Mouse (Mus musculus): ENCODE results near the gene Sesn1. TPM values are rescaled to one million over a fixed set of nuclear protein-coding genes. Genes with fewer than 3 reads are reported as not detected.

Sesn1 gene
- polyA plus RNA-seq, 1 experiment from 2014 or later: 26.3 TPM

- Histone ChIP-seq H3K4me3 (ENCODE audit: low read depth, low read length) (no peak overlapping the region), H3K9me3 (ENCODE audit: control insufficient read depth, low read length) (no peaks in the 10 kb centered on the region), H3K27ac (ENCODE audit: low read depth, low read length) (no peak overlapping the region), H3K27me3 (ENCODE audit: control insufficient read depth, insufficient read depth, low read length) (no peaks in the 10 kb centered on the region), H3K9ac (ENCODE audit: low read depth, low read length) (no peak overlapping the region), H3K36me3 (ENCODE audit: control insufficient read depth, insufficient read depth, low read length) (peaks cover 4% of the 10 kb centered on the region; the same call in 1 of the 2 replicates), H3K4me1 (replicated peaks; ENCODE audit: control insufficient read depth, insufficient read depth, low read length) (no peaks in the 10 kb centered on the region), H3K4me2 (replicated peaks; ENCODE audit: low read depth, low read length) (no peak overlapping the region)
- DNase-seq (ENCODE audit: low spot score): no peak
- ATAC-seq (ENCODE audit: low FRiP score): no peak
- WGBS: 81% methylated on average over 3 of the region's 3 CpGs
Measured at GRCm38 (mm10) chr10:41804711-41805110, 5.0 kb upstream of the Sesn1 start.

GRCm38 (mm10) chr10:41805729-41806355 is 3.9 kb upstream of the Sesn1 start:
- Histone ChIP-seq H3K27ac (ENCODE audit: low read depth, low read length) (no peak overlapping the region), H3K27me3 (ENCODE audit: control insufficient read depth, insufficient read depth, low read length) (no peaks in the 10 kb centered on the region), H3K4me1 (replicated peaks; ENCODE audit: control insufficient read depth, insufficient read depth, low read length) (no peaks in the 10 kb centered on the region), H3K9ac (ENCODE audit: low read depth, low read length) (no peak overlapping the region), H3K9me3 (ENCODE audit: control insufficient read depth, low read length) (no peaks in the 10 kb centered on the region), H3K36me3 (ENCODE audit: control insufficient read depth, insufficient read depth, low read length) (no peaks in the 10 kb centered on the region), H3K4me3 (ENCODE audit: low read depth, low read length) (no peak overlapping the region), H3K4me2 (replicated peaks; ENCODE audit: low read depth, low read length) (no peak overlapping the region)
- DNase-seq (ENCODE audit: low spot score): no peak
- ATAC-seq (ENCODE audit: low FRiP score): no peak
- 95% methylated on average over 2 of the region's 2 CpGs for WGBS

GRCm38 (mm10) chr10:41809080-41809770 is 510 bp upstream of the Sesn1 start:
- Histone ChIP-seq H3K4me3 (ENCODE audit: low read depth, low read length) (peak overlapping the region; percentile 74), H3K27ac (ENCODE audit: low read depth, low read length) (peak overlapping the region; percentile 91), H3K9me3 (ENCODE audit: control insufficient read depth, low read length) (no peaks in the 10 kb centered on the region), H3K36me3 (ENCODE audit: control insufficient read depth, insufficient read depth, low read length) (no peaks in the 10 kb centered on the region), H3K27me3 (ENCODE audit: control insufficient read depth, insufficient read depth, low read length) (no peaks in the 10 kb centered on the region), H3K4me2 (replicated peaks; ENCODE audit: low read depth, low read length) (peak overlapping the region; percentile 78), H3K4me1 (replicated peaks; ENCODE audit: control insufficient read depth, insufficient read depth, low read length) (peaks cover 3% of the 10 kb centered on the region; the same call in 1 of the 2 replicates), H3K9ac (ENCODE audit: low read depth, low read length) (peak overlapping the region; percentile 78)
- DNase-seq (ENCODE audit: low spot score) (peak; percentile 91), ATAC-seq (ENCODE audit: low FRiP score) (peak; percentile 87)
- WGBS: 4% methylated on average over 25 of the region's 25 CpGs

GRCm38 (mm10) chr10:41810564-41811455 is 1.1 kb downstream of the Sesn1 start:
- Histone ChIP-seq H3K27me3 (ENCODE audit: control insufficient read depth, insufficient read depth, low read length) (no peaks in the 10 kb centered on the region), H3K9ac (ENCODE audit: low read depth, low read length) (peak overlapping the region; percentile 78), H3K4me2 (replicated peaks; ENCODE audit: low read depth, low read length) (peak overlapping the region; percentile 78), H3K27ac (ENCODE audit: low read depth, low read length) (peak overlapping the region; percentile 91), H3K36me3 (ENCODE audit: control insufficient read depth, insufficient read depth, low read length) (no peaks in the 10 kb centered on the region), H3K9me3 (ENCODE audit: control insufficient read depth, low read length) (no peaks in the 10 kb centered on the region), H3K4me1 (replicated peaks; ENCODE audit: control insufficient read depth, insufficient read depth, low read length) (peaks cover 3% of the 10 kb centered on the region; the same call in 1 of the 2 replicates), H3K4me3 (ENCODE audit: low read depth, low read length) (peak overlapping the region; percentile 74)
- WGBS: 2% methylated on average over 36 of the region's 36 CpGs
- ATAC-seq (ENCODE audit: low FRiP score): no peak
- DNase-seq (ENCODE audit: low spot score): peak; percentile 39

GRCm38 (mm10) chr10:41812566-41812965 is 2.8 kb downstream of the Sesn1 start:
- Histone ChIP-seq H3K36me3 (ENCODE audit: control insufficient read depth, insufficient read depth, low read length) (no peaks in the 10 kb centered on the region), H3K27ac (ENCODE audit: low read depth, low read length) (no peak overlapping the region), H3K9me3 (ENCODE audit: control insufficient read depth, low read length) (no peaks in the 10 kb centered on the region), H3K27me3 (ENCODE audit: control insufficient read depth, insufficient read depth, low read length) (no peaks in the 10 kb centered on the region), H3K4me1 (replicated peaks; ENCODE audit: control insufficient read depth, insufficient read depth, low read length) (peaks cover 3% of the 10 kb centered on the region; the same call in 1 of the 2 replicates), H3K9ac (ENCODE audit: low read depth, low read length) (0 out of 2 replicates have a peak overlapping the region, but pooled peaks have one; percentile 19), H3K4me2 (replicated peaks; ENCODE audit: low read depth, low read length) (peak overlapping the region; percentile 26), H3K4me3 (ENCODE audit: low read depth, low read length) (peak overlapping the region; percentile 8; the same call in 1 of the 2 replicates)
- no peak for ATAC-seq (ENCODE audit: low FRiP score)
- WGBS: 84% methylated on average over 6 of the region's 6 CpGs
- no peak for DNase-seq (ENCODE audit: low spot score)

- H3K4me2 ChIP-seq (replicated peaks; ENCODE audit: low read depth, low read length): no peak overlapping the region
- 90% methylated on average over 6 of the region's 6 CpGs for WGBS
- no peak overlapping the region for H3K27ac ChIP-seq (ENCODE audit: low read depth, low read length)
- H3K4me1 ChIP-seq (replicated peaks; ENCODE audit: control insufficient read depth, insufficient read depth, low read length): peaks cover 3% of the 10 kb centered on the region; the same call in 1 of the 2 replicates
- DNase-seq (ENCODE audit: low spot score) (no peak), ATAC-seq (ENCODE audit: low FRiP score) (no peak)
- H3K9ac ChIP-seq (ENCODE audit: low read depth, low read length): no peak overlapping the region
- H3K36me3 ChIP-seq (ENCODE audit: control insufficient read depth, insufficient read depth, low read length): no peaks in the 10 kb centered on the region
- H3K27me3 ChIP-seq (ENCODE audit: control insufficient read depth, insufficient read depth, low read length): no peaks in the 10 kb centered on the region
- H3K4me3 ChIP-seq (ENCODE audit: low read depth, low read length): no peak overlapping the region
- no peaks in the 10 kb centered on the region for H3K9me3 ChIP-seq (ENCODE audit: control insufficient read depth, low read length)
Measured at GRCm38 (mm10) chr10:41814305-41814853, 4.6 kb downstream of the Sesn1 start.

- no peak for ATAC-seq (ENCODE audit: low FRiP score)
- no peaks in the 10 kb centered on the region for H3K36me3 ChIP-seq (ENCODE audit: control insufficient read depth, insufficient read depth, low read length)
- no peak for DNase-seq (ENCODE audit: low spot score)
- no peak overlapping the region for H3K4me2 ChIP-seq (replicated peaks; ENCODE audit: low read depth, low read length)
- H3K27me3 ChIP-seq (ENCODE audit: control insufficient read depth, insufficient read depth, low read length): no peaks in the 10 kb centered on the region
- H3K4me1 ChIP-seq (replicated peaks; ENCODE audit: control insufficient read depth, insufficient read depth, low read length): peaks cover 3% of the 10 kb centered on the region; the same call in 1 of the 2 replicates
- H3K9me3 ChIP-seq (ENCODE audit: control insufficient read depth, low read length): no peaks in the 10 kb centered on the region
- 87% methylated on average over 5 of the region's 5 CpGs for WGBS
- no peak overlapping the region for H3K27ac ChIP-seq (ENCODE audit: low read depth, low read length)
- no peak overlapping the region for H3K9ac ChIP-seq (ENCODE audit: low read depth, low read length)
- H3K4me3 ChIP-seq (ENCODE audit: low read depth, low read length): no peak overlapping the region
Measured at GRCm38 (mm10) chr10:41816516-41816915, 6.8 kb downstream of the Sesn1 start.

- Histone ChIP-seq H3K36me3 (ENCODE audit: control insufficient read depth, insufficient read depth, low read length) (no peaks in the 10 kb centered on the region), H3K4me1 (replicated peaks; ENCODE audit: control insufficient read depth, insufficient read depth, low read length) (no peaks in the 10 kb centered on the region; the same call in 1 of the 2 replicates), H3K27ac (ENCODE audit: low read depth, low read length) (no peak overlapping the region), H3K9ac (ENCODE audit: low read depth, low read length) (no peak overlapping the region), H3K9me3 (ENCODE audit: control insufficient read depth, low read length) (no peaks in the 10 kb centered on the region), H3K4me2 (replicated peaks; ENCODE audit: low read depth, low read length) (no peak overlapping the region), H3K27me3 (ENCODE audit: control insufficient read depth, insufficient read depth, low read length) (no peaks in the 10 kb centered on the region), H3K4me3 (ENCODE audit: low read depth, low read length) (no peak overlapping the region)
- no peak for DNase-seq (ENCODE audit: low spot score)
- WGBS: 84% methylated on average over 8 of the region's 8 CpGs
- ATAC-seq (ENCODE audit: low FRiP score): no peak
Measured at GRCm38 (mm10) chr10:41818036-41818732, 8.4 kb downstream of the Sesn1 start.

Measured in hindbrain, embryonic 11.5 days (tissue).